Mouse (Mus musculus): Measurements from ENCODE around the gene Ncoa1.

Ncoa1 gene

GRCm38 (mm10) chr12:4476832-4477671, at the start of gene Ncoa1:
TSS of gene Ncoa1 (minus strand) at chr12:4477182.
- peak; percentile 78 for DNase-seq (ENCODE audit: low read depth, low spot score)

- DNase-seq (ENCODE audit: low read depth, low spot score): no peak
These were observed 47.6 kb upstream of the Ncoa1 start for GRCm38 (mm10) chr12:4524546-4524945.

GRCm38 (mm10) chr12:4523688-4524298, 46.8 kb upstream of the Ncoa1 start:
- DNase-seq (ENCODE audit: low read depth, low spot score): no peak

- DNase-seq (ENCODE audit: low read depth, low spot score): no peak
These were observed 46.2 kb upstream of the Ncoa1 start for GRCm38 (mm10) chr12:4523208-4523607.

- DNase-seq (ENCODE audit: low read depth, low spot score): peak; percentile 27
These were observed 42.0 kb upstream of the Ncoa1 start for GRCm38 (mm10) chr12:4518957-4519356.

GRCm38 (mm10) chr12:4509591-4510061, 32.6 kb upstream of the Ncoa1 start:
- no peak for DNase-seq (ENCODE audit: low read depth, low spot score)

- DNase-seq (ENCODE audit: low read depth, low spot score): no peak
These were observed 31.2 kb upstream of the Ncoa1 start for GRCm38 (mm10) chr12:4508182-4508581.

GRCm38 (mm10) chr12:4507461-4507860, 30.5 kb upstream of the Ncoa1 start:
- no peak for DNase-seq (ENCODE audit: low read depth, low spot score)

GRCm38 (mm10) chr12:4506810-4507430, 29.9 kb upstream of the Ncoa1 start:
- DNase-seq (ENCODE audit: low read depth, low spot score): no peak

GRCm38 (mm10) chr12:4505298-4505697, 28.3 kb upstream of the Ncoa1 start:
- DNase-seq (ENCODE audit: low read depth, low spot score): no peak

GRCm38 (mm10) chr12:4503673-4504326, 26.8 kb upstream of the Ncoa1 start:
- DNase-seq (ENCODE audit: low read depth, low spot score): no peak

- DNase-seq (ENCODE audit: low read depth, low spot score): no peak
These were observed 24.9 kb upstream of the Ncoa1 start for GRCm38 (mm10) chr12:4501916-4502315.

GRCm38 (mm10) chr12:4500516-4500915, 23.5 kb upstream of the Ncoa1 start:
- DNase-seq (ENCODE audit: low read depth, low spot score): no peak

- DNase-seq (ENCODE audit: low read depth, low spot score): no peak
These were observed 22.7 kb upstream of the Ncoa1 start for GRCm38 (mm10) chr12:4499651-4500175.

- no peak for DNase-seq (ENCODE audit: low read depth, low spot score)
These were observed 11.4 kb upstream of the Ncoa1 start for GRCm38 (mm10) chr12:4488411-4488810.

- no peak for DNase-seq (ENCODE audit: low read depth, low spot score)
These were observed 6.4 kb upstream of the Ncoa1 start for GRCm38 (mm10) chr12:4483386-4483785.

- no peak for DNase-seq (ENCODE audit: low read depth, low spot score)
These were observed 4.7 kb upstream of the Ncoa1 start for GRCm38 (mm10) chr12:4481687-4482086.

GRCm38 (mm10) chr12:4480250-4480649, 3.3 kb upstream of the Ncoa1 start:
- DNase-seq (ENCODE audit: low read depth, low spot score): no peak

GRCm38 (mm10) chr12:4479171-4479881, 2.3 kb upstream of the Ncoa1 start:
- DNase-seq (ENCODE audit: low read depth, low spot score): no peak

GRCm38 (mm10) chr12:4477941-4478795, 1.2 kb upstream of the Ncoa1 start:
- DNase-seq (ENCODE audit: low read depth, low spot score): no peak
